Mouse (Mus musculus) layer of hippocampus, postnatal 25 days (tissue): ENCODE data around the gene Rab8b. TPM values are rescaled to one million over a fixed set of nuclear protein-coding genes. Genes with fewer than 3 reads are reported as not detected.
A peak's percentile ranks its signal among the peaks of the same experiment; 100 is the strongest.
"Not testable (repeated sequence)": the region's sequence is repeated elsewhere in the genome, so short reads cannot be mapped to it uniquely, and the experiment has no call there.

Source experiments
- DNase-seq, 2 experiments: peaks; one replicate each; pipeline ENCODE4 v3.0.0; 2022; ENCODE audit warnings: mixed read lengths in 2 of 2, low spot score in 1 of 2; ENCODE audit errors: extremely low spot score in 1 of 2
- total RNA-seq, 2 experiments: library from RNA; stranded (reverse); gene quantifications; 2 replicates each; pipeline ENCODE4 v1.2.3; 2021

Gene Rab8b
- total RNA-seq, 2 experiments from 2014 or later = 40.7 to 46.4 TPM

- no peak for DNase-seq
Observed at GRCm38 (mm10) chr9:66917892-66918255, 1.6 kb downstream of the Rab8b start.

- DNase-seq = no peak
Observed at GRCm38 (mm10) chr9:66917216-66917891, 2.1 kb downstream of the Rab8b start.

DNA sequence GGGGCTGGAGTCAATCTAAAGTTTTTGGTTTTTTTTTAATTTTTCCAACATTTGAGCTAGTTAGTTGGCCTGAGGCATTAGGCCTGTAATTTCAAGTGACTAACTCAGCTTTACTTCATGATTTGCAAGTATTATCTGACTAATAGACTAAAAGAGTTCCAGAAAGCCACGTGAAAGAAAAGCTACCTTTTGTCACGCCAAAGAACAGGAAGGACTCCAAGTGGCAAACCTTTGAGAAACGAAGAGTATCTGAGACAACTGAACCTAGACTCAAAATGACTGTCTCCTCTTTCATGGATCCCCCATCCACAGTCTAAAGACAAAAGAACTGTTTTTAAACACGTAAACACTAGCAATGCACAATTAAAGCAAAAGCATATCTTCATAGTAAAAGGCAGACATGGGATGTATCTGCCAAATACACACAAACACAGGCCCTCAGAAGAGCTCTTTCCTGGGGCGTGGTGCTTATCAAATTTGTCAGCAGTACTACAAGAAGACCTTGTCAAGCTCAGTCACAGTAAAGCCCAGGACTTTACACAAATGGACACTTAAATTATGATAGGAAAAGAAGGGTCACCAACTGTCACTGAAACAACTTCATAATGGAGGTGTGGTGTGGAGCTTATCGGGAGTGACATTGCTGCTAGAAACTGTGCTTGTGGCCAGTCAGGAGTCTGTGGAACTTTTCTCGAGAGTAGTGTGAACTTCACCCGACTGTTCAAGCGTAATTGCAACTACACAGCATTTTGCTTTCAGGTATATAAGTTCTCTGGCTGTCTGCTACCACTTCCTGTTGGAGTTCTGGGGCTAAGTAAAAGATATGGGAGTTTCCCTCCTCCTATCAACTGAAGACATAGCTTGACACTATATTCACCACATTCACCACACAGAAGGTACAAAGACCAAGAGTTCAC lies 3.4 kb downstream of the Rab8b start:
- DNase-seq = no peak

- no peak for DNase-seq
Observed at GRCm38 (mm10) chr9:66915401-66915800, 4.1 kb downstream of the Rab8b start.

DNA sequence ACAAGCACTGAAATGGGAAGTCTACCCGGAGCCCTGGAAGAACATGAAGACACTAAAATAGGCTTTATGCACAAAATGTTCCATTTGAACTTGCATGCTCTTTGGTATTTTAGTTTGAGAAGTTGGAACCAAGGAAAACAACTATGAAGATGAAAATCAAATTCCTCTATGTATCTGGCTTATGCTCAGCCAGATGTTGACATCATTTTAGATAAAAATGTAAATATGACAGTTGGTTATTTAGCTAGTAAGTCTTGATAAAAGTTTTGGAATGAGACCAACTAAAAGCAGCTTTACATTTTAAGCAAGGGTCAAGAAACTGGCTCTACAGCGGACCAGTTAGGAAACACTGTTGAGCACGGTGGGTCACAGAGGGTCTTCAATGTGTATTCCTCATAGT lies 4.9 kb downstream of the Rab8b start:
- DNase-seq = no peak

DNA sequence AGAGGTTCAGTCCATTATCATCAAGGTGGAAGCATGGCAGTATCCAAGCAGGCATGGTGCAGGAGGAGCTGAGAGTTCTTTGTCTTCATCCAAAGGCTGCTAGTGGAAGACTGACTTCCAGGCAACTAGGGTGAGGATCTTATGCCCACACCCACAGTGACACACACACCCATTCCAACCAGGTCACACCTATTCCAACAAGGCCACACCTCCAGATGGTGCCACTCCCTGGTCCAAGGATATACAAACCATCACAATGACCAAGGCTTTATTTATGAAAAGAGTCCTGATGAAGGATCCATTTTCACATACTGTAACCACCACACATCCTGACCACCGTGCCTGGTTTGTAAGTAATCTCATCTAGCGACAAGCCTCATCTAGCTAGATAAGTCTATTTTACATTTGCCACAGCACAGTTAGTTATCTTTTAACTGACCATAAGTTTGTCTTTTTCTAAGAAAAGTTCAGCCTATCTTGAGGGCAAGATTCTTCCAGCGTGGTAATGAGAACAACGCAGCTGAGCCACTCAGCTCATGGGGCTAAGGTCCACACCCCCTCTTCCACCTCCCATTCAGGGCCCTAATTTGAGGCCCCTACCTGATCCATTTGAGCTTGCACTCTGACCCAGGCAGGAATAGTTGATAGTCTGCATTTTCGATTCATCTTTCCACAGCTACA lies 6.1 kb downstream of the Rab8b start:
- DNase-seq = not testable (repeated sequence)

DNA sequence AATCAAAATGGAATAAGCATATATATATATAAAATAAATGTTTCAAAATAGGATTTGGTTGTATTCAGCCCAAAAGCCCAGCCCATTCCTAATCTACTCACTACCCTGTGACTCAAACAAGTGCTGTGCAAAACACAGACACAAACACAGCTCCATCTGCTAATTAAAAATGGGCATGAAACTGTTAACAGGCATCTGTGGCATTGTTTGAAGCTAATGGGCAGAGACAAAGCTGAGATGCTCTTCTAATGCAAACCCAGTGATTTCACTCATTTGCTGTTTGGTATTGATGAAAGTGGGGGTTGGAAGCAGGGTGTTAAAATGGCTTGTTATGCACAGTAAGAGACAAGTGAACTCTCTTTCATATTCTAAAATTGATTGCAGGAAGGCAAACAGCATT lies 7.2 kb downstream of the Rab8b start:
- peak in 1 of 2 experiments; percentile 2 for DNase-seq

DNA sequence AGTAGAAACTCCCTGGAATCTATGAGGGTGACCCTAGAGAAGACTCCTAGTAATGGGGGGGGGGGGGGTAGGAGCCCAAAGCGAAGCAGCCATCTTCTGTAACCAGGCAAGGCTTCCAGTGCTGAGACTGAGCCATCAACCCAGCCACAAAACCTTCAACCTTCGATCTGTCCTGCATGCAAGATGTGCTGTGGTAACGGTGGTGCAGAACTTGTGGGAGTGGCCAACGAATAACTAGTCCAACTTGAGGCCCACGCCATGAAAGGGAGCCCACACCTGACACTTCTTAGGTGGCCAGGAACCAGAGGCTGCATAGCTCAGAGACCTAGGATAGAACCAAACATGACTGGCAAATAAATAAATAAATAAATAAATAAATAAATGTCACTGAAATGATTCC lies 8.8 kb downstream of the Rab8b start:
- no peak for DNase-seq

GRCm38 (mm10) chr9:66909922-66910321 lies 9.6 kb downstream of the Rab8b start:
- no peak for DNase-seq

GRCm38 (mm10) chr9:66907746-66908397 lies 11.6 kb downstream of the Rab8b start:
- DNase-seq = no peak

DNA sequence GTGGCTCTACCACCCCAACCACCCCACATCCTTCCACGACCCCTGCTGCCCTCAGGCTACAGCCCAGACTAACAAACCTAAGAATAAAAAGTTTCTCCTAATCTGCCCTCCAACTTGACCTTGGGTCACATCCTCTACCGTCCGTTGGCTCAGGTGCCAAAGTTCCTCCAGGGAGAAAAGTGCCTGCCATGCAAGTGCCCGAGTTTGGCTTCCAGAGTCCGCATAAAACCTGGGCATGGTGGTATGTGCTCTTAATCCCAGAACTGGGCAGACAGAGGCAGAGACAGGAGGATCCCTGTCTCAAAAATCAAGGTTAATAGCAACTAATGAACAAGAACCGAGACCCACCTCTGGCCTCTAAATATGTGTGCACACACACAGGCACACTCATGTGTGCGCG lies 12.4 kb downstream of the Rab8b start:
- DNase-seq = no peak

DNA sequence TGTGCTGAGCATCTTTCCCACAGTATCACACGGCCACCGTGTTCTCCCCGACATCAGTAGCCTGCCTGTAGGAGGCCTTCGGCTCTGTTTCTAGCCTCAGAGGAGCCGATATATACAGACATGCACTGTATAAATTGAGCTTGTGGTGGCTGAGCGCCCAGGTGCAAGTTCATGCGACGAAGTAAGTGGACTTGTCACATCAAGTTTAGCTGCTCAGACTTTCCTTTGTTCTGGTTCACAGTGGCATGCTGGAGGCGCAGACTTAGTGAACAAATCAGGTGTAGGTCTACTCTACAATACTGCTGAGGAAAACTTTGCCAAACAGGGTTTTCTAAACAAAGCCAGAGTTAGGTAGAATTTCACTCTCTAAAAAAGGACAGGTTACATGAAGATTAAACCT lies 13.5 kb downstream of the Rab8b start:
- no peak for DNase-seq

- no peak for DNase-seq
Observed at GRCm38 (mm10) chr9:66899526-66899925, 20.0 kb downstream of the Rab8b start.

- no peak for DNase-seq
Observed at GRCm38 (mm10) chr9:66899072-66899471, 20.4 kb downstream of the Rab8b start.

DNA sequence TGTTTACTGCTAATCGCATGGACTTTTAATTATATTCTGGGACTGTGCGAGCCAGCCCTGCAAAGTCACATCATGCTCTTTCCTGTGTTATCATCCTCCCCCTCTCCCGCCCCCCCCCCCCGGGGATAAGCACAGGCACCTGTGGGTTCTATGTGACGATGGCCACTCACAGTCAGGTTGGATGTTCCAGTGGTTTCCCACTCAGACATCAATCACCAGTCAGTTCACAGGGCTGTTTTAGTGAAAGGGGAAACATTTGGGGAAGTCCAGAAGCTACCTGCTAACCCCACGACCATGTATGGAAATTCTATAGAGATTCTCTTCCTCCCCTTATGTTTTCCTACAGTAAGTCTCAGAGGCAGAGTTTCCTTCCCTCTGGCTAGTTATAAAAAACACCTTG lies 21.6 kb downstream of the Rab8b start:
- DNase-seq = no peak

DNA sequence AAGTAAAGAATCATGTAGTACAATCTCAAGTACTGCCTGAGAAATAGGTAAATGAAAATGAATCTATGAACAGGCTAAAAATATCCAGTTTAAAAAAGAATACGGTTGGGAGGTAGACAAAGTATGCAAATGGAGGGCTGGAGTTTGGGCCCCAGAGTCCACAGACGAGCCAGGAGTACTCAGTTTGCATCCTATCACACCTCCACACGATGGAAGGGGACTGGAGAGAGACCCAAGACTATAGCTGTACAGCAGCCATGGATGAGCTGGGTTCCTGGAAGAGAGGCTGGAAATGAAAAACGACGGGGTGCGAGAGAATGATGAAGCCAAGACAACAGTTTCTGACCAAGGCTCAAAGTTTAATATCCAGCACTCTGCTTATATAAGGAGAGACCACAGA lies 22.5 kb downstream of the Rab8b start:
- DNase-seq = no peak

- no peak for DNase-seq
Observed at GRCm38 (mm10) chr9:66895995-66896394, 23.5 kb downstream of the Rab8b start.

DNA sequence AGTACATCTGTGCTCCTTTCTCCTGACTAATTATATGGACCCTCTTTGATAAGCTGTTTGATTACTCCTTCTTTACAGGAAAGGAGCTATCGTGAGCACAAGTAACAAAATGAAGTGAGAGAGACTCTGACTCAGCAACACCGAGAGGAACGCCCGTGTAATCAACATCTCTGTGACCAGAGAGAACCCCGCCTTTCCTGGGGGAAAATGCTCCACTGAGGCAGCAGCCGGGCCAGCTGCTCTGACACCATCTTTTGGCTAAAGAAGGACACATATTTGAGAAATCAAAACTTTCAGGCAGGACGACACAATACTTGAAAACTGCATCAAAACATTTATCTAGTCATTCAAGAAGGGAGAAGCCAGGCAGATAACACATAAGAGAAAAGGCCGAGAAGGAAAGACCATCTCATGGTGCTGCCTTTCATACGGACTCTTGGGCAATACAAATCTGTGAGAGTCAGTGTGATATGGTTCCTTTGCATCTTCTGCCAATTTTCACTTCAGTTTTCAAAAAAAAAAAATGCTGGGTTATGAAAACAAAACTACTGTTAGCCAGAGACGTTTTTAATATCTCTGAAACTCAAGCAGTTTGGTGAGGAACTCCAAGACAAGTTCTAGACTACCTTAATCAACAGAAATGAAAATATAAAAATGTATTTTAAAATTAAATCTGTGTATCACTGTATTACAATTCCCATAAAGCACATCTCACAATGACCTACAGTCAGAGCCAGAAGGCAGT lies 24.3 kb downstream of the Rab8b start:
- no peak for DNase-seq

- no peak for DNase-seq
Observed at GRCm38 (mm10) chr9:66894421-66894820, 25.1 kb downstream of the Rab8b start.

DNA sequence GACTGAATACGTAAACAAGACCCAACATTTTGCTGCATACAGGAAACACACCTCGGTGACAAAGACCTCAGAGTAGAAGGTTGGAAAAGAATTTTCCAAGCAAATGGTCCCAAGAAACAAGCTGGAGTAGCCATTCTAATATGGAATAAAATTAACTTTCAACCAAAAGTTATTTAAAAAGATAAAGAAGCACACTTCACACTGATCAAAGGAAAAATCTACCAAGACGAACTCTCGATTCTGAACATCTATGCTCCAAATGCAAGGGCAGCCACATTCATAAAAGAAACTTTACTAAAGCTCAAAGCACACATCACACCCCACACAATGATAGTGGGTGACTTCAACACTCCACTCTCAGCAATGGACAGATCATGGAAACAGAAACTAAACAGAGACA lies 27.0 kb downstream of the Rab8b start:
- DNase-seq = not testable (repeated sequence)
